Mouse (Mus musculus) MEL (cell line): ENCODE results near the gene Dnaaf5.

ENCODE experiments used
- CHD1 ChIP-seq: IDR thresholded peaks from 2 replicates; pipeline ENCODE4 v1.6.1; 2012; ENCODE audit warnings: low read depth, mild to moderate bottlenecking, inconsistent platforms, low read length, improper control_type of control experiment
- CTCF ChIP-seq, 3 experiments: IDR thresholded peaks in 2 of 3; conservative IDR thresholded peaks in 1 of 3; 2 replicates each; pipeline ENCODE4 v1.5.1; 2011 to 2012; ENCODE audit warnings: low read length in 3 of 3, low read depth in 2 of 3, mild to moderate bottlenecking in 2 of 3, improper control_type of control experiment in 1 of 3, inconsistent platforms in 1 of 3, mixed read lengths in 1 of 3, moderate library complexity in 1 of 3; ENCODE audit not compliant: control insufficient read depth in 1 of 3, insufficient read depth in 1 of 3, poor library complexity in 1 of 3, severe bottlenecking in 1 of 3
- EP300 ChIP-seq, 2 experiments: IDR thresholded peaks; 2 replicates each; pipeline ENCODE4 v1.6.1; 2011; ENCODE audit warnings: improper control_type of control experiment in 2 of 2, low read length in 2 of 2, low read depth in 1 of 2, mild to moderate bottlenecking in 1 of 2
- HCFC1 ChIP-seq: IDR thresholded peaks from 2 replicates; pipeline ENCODE4 v1.6.1; 2012; ENCODE audit warnings: low read depth, mild to moderate bottlenecking, inconsistent platforms, low read length, improper control_type of control experiment, moderate library complexity
- MAFK ChIP-seq: IDR thresholded peaks from 2 replicates; pipeline ENCODE4 v1.6.1; 2011; ENCODE audit warnings: low read depth, mild to moderate bottlenecking, low read length, improper control_type of control experiment, borderline replicate concordance
- MAX ChIP-seq: IDR thresholded peaks from 2 replicates; pipeline ENCODE4 v1.6.1; 2011; ENCODE audit warnings: low read length, improper control_type of control experiment
- MXI1 ChIP-seq: IDR thresholded peaks from 2 replicates; pipeline ENCODE4 v1.6.1; 2011; ENCODE audit warnings: mild to moderate bottlenecking, low read depth, low read length, improper control_type of control experiment
- POLR2A ChIP-seq, 2 experiments: IDR thresholded peaks; 2 replicates each; pipeline ENCODE4 v1.6.1; 2011 to 2012; ENCODE audit warnings: low read length in 2 of 2, mild to moderate bottlenecking in 2 of 2, control low read depth in 1 of 2, improper control_type of control experiment in 1 of 2, low read depth in 1 of 2, moderate library complexity in 1 of 2; ENCODE audit not compliant: control insufficient read depth in 1 of 2, insufficient read depth in 1 of 2, poor library complexity in 1 of 2
- POLR2AphosphoS5 ChIP-seq: IDR thresholded peaks from 2 replicates; pipeline ENCODE4 v1.6.1; 2012; ENCODE audit warnings: low read depth, borderline replicate concordance, mild to moderate bottlenecking, inconsistent platforms, low read length, moderate library complexity, mixed read lengths
- TAL1 ChIP-seq: IDR thresholded peaks from 2 replicates; pipeline ENCODE4 v1.6.1; 2012; ENCODE audit warnings: mild to moderate bottlenecking, inconsistent platforms, low read length, moderate library complexity, mixed read lengths
- TCF12 ChIP-seq: IDR thresholded peaks from 2 replicates; pipeline ENCODE4 v1.6.1; 2014; ENCODE audit warnings: low read depth, mild to moderate bottlenecking, inconsistent platforms, low read length, improper control_type of control experiment, moderate library complexity

- no peak for TF ChIP-seq MXI1
- no peak for TF ChIP-seq TAL1
- TF ChIP-seq CHD1, result no peak
- no peak for TF ChIP-seq HCFC1
- no peak for TF ChIP-seq MAX
- TF ChIP-seq POLR2A (IDR thresholded peaks at IDR 0.05; ENCODE audit: control insufficient read depth in 1 of 2, insufficient read depth in 1 of 2, low read depth in 1 of 2, low read length in 2 of 2, poor library complexity in 1 of 2), result no peak
- TF ChIP-seq EP300 (IDR thresholded peaks at IDR 0.05; ENCODE audit: low read depth in 1 of 2, low read length in 2 of 2), result no peak
- TF ChIP-seq MAFK, result no peak
- TF ChIP-seq POLR2AphosphoS5, result no peak
- no peak for TF ChIP-seq TCF12
- TF ChIP-seq CTCF (IDR thresholded peaks at IDR 0.05 in 2 of 3, conservative IDR thresholded peaks at IDR 0.05 in 1 of 3; ENCODE audit: control insufficient read depth in 1 of 3, insufficient read depth in 1 of 3, low read depth in 2 of 3, low read length in 3 of 3, poor library complexity in 1 of 3, severe bottlenecking in 1 of 3), result no peak
Measured at GRCm38 (mm10) chr5:139129078-139129477, 20.9 kb upstream of the Dnaaf5 start.
